Mouse (Mus musculus) mesoderm, embryonic 11.5 days (tissue): ENCODE measurements at regions not wholly inside any gene's neighbourhood (a gene's known extent, or its start where the extent isn't known, plus 50 kb on each side); places are given as distances from the start of the nearest gene placed in this dataset.

ENCODE experiments used
- DNase-seq: peaks from one replicate; pipeline ENCODE4 v3.0.0-alpha.2; 2012; ENCODE audit warnings: low read depth, low spot score

DNA sequence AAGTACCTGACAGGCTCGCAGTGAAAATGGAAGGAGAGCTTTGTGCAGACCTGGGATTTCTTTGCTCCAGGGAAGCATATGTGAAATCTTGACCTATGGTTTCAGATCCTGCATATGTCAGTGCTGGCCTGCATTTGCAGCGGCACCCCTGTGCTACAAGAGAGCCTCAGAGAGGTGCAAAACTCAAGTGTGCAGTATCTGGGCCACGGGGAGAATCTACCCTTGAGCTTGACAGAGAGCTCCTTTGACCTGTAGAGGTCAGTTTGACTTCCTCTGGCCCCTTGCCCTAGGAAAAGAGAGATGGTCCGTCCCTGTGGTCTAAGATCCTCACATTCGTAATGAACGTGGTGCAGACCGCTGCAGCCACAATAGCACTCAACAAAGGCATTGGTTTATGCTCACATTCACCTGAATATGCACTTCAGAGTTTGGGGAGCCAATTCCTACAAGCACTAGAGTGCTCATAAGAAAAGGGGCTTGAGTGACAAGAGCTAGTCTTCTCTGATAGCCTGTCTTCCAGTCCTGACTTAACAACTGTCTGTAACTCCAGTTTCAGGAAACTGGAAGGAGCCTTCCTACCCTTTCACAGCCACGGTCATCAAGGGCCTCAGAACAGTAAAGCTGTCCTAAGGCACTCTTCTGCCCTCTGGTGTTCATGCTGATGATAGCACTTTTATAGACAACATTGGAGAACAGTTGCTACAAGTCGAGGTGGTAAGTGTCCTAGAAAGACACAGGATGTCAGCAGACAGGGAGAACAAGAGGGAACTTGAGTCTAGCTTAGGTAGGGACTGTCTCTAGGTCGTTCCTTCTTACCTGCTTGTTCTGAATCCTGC, 200.0 kb upstream of the Apob start:
- peak; percentile 82 for DNase-seq

DNA sequence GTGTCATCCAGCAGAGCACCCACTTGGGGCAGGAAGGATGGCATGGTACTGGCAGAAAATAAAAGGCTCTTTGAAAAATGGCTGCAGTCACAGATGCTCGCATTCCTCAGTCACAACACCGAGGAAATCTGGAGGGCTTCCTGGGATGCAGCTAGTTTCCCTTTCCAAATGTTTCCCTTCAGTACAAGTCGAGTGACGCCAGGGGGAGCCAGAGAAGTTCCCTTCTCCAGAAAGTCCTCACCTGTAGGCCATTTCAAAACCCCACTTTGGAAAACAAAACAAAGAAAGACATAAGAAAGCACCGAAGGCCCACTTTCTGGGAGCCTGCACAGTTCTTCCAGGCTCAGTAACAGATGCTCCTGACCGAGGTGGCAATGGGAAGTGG, 199.4 kb upstream of the Apob start:
- no peak for DNase-seq

DNA sequence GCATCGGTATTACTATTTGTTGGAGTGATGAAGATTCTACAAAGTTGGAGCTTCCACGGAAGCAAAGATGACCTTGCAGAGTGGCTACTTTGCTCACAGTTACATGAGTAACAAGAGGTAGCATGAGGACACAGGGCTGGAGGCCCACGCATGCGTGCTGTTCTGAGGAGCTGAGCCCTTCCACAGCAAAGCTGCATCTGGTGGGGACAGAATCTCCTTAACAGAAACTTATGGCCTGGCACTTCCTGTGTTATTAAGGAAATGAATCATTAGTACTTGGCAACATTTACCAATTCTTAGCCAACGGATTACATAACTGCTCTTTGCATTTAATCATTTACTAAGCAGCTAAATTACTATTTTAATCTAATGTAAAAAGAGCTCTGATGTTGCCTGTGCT, 160.8 kb upstream of the Apob start:
- DNase-seq = no peak

DNA sequence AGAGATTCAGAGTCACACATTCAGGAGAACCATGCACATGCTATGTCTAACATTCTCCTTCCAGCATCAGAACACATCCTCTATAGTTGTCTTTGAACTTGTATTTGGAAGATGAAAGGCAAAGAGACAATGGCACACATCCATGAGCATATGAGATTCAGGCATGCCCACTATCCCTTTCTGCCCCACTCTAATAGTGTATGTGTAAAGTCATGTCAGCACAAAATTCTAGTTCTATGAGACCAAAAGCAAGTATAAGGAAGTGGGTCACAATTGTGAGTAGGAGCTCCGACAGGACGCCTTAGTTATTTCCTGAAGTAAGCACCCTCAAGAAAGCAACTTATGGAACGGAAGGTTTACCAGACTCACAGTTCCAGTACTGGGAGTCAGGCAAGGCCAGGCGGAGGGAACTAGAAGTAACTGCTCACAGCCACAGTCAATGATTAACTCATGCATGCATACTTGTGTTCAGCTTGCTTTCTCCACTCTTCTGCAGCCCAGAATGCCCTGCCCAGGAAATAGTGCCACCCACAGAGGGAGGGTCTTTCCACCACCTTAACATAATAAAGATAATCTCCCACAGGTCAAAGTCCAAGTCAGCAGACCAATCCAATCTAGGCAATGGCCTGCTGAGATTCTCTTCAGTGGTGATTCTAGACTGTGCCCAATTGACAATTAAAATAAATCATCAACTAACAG, 157.3 kb upstream of the Apob start:
- DNase-seq = no peak

DNA sequence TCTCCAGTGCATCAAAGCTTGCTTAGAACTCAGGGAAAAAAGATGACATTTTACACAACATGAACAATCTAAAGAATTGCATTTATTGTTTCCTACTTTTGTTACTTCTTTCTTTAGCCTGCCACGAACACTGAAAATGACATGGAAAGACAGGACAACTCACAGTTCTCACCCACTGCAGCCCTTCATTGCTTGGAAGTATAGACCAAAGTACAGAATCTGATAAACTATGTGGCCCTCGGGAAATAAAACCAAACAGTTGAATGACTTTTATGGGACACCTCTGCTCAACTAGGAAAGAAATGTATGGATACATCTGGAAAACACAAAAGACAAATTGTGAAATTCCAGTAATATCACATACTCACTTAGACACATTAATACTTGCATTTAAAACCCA, 156.7 kb upstream of the Apob start:
- DNase-seq = no peak

DNA sequence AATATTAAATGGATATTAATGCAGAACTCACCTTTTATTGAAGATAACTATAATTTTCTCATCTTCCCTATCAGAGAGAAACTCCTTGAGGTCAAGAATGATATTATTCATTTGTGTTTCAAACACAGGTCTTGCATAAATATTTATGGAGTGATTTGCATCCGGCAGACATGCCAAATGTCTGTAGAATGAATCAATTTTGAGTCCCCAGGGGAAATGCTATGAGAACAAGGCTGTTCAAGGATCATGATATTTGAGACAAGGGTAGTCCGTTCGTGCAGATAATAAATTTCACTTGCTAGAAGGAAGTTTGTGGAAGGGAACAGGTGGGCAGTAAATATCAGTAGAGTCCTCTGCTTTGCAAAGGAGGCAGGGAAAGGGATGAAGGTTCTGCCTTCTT, 141.7 kb upstream of the Apob start:
- DNase-seq = peak; percentile 31

DNA sequence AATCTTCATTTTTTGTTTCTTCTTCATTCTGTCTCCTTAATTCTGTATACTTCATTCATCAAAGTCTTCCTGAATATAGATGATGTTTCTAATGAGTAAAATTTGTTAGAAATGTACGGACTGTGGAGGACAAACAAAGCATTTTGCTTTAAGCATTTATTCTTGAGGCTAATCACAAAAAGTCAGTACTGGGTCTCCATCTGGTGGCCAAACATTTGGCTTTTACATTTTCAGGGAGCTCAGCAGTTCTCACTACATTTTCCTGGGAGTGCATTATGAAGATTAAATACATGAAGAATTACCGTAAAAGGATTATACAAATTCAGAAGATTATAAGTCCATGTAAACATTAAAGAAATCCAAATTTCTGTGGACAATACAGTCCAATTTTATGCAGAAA, 123.6 kb upstream of the Apob start:
- DNase-seq = no peak

DNA sequence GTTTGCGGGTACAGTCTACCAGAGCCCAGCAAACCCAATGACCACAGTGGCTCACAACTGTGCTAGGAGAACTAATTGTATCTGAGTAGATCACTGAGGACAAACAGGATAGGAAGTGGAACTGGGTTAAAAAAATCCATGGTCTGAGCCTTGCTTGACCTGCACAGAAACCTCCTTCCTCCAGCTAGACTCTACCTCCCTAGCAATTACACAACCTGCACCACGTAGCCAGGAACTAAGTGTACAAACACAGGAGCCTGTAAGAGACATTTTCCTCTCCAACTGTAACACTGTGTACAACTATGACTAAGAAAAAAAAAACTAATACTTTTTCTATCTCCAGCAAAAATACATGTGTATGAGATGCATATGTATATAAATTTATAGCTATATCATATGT, 121.8 kb upstream of the Apob start:
- no peak for DNase-seq

DNA sequence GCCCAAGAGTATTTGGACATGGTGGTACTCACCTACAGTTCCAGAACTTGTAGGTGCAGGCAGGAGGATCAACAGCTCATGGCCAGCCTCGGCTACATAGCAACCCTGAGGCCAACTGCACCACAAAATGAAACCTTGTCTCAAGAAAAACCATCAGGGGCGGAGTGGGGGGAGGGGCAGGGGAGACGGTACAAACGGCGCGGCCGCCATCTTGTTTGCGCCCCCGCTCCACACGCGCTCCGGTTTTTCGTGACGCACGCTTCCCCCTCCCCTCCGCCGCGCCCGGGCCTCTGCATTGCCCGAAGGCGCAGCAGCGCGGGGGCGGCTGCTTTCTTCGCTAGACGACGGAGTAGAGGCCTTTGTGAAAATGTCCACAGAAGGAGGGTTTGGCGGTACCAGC, 117.9 kb upstream of the Apob start:
- no peak for DNase-seq

DNA sequence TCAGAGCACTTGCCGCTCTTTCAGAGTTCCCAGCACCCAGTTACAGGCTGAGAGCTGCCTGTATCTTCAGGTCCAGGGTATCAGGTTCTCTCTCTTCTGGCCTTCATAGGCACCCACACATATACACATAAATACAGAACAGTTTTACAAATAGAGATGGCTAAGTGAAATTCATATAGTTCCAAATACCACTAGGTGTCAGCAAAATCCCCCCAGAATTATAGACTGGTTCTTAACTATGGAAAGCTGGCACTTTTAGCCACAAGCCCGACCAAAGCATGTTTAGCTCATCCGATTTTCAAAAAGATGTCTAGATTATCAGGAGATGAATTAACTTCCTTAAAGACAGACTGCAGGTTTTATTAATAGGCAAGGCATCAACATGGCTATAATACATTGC, 107.4 kb upstream of the Apob start:
- no peak for DNase-seq

DNA sequence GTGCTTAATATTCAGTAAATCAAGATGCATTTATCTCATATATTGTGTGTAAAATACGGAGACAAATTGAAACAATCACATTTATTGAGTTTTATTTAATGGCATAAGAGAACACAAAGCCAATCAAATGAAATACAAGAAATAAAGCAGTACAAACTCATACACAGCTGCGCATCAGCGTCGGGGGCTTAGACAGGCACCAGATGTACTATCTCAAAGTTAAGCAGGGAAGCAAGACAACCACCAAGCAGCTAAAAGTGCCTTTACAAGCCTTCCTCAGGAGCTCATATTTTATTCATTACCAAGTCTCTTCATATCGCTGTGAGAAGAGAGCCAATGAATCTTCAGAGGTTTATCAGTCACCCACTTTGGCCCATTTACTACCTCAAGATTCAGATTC, 107.0 kb upstream of the Apob start:
- no peak for DNase-seq

DNA sequence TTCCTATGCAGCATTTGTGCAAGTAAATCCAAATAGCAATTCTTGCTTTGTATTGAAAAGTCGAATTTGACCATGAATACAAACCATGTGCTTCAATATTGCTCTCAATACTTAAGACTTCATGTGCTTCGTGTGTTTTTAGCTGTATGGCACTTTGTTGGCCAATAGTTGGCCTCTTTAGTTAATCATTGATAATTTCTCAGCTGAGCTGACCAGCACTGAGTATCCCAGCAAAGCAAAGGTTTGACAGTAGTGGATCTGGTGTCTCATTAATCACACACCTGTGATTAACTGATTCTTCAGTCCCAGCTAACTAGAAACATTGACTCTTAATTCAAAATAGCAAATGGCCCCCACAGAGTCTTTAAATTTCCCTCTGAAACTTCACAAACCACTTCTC, 102.0 kb upstream of the Apob start:
- no peak for DNase-seq

DNA sequence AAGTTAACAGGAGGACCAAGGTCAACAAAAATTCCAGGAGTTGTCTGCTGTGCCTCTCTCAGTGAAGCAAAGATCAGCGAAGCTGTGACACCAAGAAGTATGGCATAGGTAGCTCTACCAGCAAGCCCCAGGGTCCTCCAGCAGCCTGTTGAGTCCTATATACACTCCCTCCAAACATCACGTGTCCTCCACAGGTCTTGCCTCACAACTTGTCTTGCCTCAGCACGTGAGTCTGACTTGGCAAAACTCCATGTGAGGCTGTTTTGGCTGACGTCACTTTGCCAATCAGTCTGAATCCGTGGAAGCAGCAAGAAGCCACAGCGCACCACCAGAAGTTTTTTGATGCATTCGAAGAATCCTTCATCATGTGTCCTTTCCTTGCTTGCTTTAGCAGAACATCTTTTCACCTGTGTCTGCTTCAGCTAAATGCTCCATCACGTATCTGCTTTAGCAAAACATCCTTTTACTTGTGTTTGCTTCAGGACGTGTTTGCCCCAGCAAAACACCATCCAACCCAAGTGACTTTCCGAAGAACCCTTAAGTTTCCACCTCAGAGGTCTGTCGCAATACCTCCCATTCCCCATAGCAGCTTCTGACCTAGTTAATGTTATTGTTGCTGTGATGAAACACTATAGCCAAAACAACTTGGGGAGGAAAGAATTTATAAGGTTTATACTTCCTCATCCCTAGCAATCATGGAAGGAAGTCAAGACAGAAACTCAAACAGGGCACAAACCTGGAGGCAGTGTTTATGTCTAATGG, 101.0 kb upstream of the Apob start:
- no peak for DNase-seq

DNA sequence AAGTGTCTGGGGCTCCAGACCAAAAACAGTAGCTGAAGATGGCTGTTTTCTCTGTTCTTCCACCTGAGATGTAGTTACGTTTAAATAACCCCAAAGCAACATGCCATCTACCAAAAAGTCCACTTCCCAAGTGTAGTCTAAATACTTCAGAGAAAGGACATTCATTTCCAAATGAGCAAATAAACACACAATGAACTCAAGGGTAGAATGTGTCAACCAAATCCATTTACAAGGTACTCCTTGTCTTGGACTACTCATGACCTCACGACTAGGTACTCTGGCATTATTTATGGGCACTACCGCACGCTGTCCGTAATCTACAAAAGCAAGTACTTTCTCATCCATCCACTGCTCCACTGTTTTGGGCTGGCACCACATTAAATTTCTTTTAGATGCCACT, 98.7 kb upstream of the Apob start:
- no peak for DNase-seq

DNA sequence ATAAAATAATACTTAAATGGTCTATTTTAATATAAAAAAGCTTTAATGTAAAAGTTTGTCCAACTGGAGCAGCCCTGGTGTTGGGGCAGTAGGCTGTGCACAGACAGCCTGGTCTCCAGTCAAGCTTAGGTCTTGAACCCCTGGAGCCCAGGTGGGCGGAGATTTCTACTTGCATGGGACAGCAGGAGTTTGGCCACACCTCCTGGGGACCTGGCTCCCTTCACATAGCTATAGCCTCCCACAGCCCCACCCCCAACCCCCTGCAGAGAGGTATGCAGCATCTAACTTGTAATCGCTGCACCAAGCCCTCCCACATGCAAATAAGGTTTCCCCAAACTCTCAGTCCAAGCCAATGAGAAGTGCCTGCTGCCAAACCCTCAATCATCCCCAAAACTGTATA, 81.3 kb upstream of the Apob start:
- no peak for DNase-seq

DNA sequence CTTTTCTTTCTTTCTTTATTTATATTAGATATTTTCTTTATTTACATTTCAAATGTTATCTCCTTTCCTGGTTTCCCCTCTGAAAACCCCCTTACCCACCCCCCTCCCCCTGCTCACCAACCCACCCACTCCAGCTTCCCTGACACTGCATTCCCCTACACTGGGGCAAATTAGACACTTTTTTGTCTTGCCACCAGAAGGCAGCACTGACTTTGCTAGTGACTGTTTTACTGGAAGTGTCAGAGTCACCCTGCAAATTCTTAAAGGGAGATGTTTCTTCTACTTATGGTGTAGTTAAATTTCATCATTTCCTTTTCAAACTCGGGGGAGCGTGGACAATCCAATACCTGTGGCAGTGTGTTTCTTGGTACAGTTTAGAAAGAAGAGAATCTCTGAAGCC, 72.1 kb upstream of the Apob start:
- no peak for DNase-seq

DNA sequence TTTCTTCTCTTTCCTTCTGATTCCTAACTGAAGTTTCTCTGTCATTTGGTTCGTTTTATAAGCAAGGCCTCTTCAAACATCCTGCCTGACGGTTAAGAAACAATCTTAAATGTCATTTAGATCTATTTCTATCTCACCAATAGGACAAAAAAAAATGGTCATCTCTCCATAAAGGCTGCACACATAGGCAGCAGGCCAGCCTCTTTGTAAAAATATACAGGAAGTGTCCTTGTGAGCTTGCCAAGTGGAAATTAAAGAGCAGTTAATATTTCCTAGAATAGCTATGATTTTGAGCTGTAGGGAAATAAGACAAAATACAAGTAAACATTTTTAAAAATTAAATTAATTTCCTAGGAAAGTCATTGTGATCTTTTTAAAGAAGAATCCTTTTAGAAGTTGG, 70.6 kb upstream of the Apob start:
- DNase-seq = no peak

DNA sequence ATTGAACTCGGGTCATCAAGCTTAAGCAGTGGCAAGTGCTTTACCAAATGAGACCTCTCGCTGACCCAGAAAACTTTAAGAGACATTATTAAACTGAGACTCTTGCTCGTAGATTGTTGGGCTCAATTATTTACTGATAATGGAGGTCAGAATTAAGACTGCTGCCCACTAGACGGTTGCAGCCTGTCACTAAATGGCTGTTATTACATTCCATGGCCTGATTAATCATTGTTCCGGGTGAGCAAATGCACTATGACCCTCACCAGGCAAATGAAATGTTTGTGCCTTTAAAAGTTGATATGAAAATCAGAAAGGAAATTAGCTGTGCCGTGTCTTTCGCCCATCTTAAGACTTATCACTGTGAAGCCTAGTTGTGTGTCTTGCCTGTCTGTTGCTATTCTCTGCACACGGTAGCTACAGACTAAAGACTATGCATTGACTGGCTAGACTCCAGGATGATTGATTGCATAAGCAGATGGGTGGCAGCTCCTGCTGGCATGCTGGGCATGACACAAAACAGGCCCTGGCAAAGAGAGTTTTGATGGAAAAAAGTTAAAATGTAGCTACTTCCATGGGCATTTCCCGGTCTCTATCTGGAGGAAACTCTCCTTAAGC, 67.6 kb upstream of the Apob start:
- DNase-seq = no peak

DNA sequence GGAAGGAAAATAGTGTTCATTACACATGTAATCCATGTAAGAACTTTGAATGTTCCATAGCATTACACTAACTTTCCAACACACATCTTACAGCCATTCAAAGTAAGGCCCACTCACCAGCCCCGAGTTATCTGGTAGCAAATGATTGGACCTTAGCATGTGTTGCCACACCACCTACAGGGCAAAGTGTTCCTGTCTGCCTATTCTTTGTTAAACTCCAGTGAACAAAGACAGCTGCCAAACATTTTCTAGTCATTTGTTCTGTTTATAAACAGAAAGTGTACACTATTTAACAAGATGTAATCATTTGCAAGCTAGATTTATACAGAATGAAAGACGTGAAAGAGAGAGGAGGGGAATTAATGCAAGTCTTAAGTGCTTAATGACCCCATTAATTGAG, 66.9 kb upstream of the Apob start:
- no peak for DNase-seq

DNA sequence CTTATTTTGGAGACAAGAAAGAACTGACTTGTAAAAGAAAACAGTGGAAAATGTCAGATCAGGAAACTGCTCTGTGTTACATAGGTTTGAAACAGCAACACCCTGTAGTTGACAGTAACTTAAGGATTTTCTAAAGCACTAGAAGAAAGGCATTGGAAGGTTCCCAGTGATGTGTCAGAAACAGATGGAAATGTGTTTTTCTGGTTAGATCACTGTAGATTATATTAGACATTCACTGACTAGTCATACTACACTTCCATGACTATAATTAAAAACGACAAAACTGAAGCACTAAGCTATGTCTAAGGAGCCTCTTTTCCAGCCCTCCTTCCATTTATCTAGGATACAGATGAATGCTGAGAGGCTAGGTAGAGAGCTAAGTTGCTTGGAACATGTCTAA, 59.1 kb upstream of the Apob start:
- no peak for DNase-seq

DNA sequence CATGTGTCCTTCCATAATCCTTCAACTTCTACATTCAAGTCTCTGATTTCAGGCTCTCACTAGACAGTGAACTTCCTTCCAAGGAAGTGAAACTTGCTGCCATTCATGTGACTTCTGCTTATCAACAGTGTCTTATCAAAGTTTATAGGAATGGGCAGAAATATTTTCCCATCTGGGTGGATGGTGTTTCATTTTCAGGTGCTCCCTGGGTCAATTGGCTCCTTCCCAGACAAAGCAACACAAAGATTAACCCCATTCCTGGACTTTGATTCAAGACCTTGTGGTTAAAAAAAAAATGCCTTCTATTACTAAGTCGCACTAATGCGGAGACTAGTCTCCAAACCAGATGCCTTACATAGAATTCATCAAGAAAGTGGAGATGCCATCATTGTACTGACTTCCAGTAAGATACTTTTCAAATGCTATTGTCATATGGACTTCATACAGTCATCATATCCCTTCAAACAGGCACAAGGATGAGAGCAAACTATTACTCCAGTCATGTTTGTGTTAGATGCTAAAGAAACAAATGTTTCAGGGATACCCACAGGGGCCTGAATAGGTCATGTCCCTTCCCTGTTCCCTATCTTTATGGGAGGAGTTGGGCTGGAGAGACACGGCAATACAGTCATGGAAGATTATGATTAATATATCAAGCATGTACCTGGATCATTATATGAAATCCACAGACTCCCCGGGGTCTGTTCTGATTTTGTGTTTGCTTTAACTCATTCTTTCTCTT, 58.3 kb upstream of the Apob start:
- DNase-seq = no peak
